ENCODE assay signal across 9 mouse cellular contexts in the genomic region with DNA sequence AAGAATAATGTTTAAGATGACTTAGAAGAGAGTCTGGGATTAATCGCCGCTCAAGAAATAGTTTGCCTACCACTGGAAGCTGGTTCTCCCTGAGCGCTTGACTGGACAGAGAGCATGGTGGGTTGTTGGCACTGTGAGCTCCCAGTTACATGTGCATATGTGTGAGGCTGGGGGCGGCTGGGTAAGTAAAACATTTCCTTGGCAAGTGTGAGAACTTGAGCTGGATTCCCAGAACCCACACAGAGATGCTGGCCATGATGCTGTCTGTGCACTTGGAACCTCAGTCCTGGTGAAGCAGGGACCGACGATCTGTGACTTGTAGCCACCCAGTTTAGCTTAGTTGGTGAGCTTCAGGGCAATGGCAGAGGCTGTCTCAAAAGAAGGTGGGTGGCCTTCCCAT.
"Had no signal": no experiment of that assay in that cellular context is flagged by ENCODE, and none has a peak within 500 bp of the region (broad histone marks: within the 10 kb centered on the region; RNA-seq: fewer than 3 reads in every experiment).

No protein-coding gene starts in this region.

- ATAC-seq: lung, postnatal 0 days; midbrain, embryonic 13.5 days; midbrain, embryonic 15.5 days had no signal

- DNase-seq: lung, postnatal 14 days; lung, postnatal 36 days; right cerebral cortex, postnatal 14 days; thymus, adult 2 months; thymus, postnatal 25 days; thymus, postnatal 4 days had no signal
